Mouse (Mus musculus): ENCODE results near the gene Olfr893.
"Not testable (repeated sequence)": the region's sequence is repeated elsewhere in the genome, so short reads cannot be mapped to it uniquely, and the experiment has no call there.

Olfr893 gene

DNA sequence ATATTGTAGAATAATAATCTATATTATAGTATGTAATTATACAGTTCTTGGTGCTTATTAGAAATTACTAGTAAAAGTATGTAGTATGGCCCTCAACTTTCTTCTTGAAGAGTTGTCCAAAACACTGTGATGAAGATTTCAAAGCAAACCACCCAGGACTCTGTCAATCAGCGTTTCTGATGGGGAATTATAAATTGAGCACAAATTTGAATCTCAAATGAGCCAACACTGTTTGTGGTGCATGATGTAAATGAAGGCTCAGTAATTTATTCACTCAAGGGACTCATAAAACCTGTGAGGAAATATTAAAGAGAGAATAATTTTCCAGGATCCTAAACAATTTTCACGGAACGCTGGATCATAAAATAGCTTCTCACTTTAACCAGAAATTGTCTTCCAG lies at the start of gene Olfr893:
Gene Olfr893 (plus strand): TSS at position 301 of the 400 bp plus-strand sequence.
- no peak for DNase-seq

DNA sequence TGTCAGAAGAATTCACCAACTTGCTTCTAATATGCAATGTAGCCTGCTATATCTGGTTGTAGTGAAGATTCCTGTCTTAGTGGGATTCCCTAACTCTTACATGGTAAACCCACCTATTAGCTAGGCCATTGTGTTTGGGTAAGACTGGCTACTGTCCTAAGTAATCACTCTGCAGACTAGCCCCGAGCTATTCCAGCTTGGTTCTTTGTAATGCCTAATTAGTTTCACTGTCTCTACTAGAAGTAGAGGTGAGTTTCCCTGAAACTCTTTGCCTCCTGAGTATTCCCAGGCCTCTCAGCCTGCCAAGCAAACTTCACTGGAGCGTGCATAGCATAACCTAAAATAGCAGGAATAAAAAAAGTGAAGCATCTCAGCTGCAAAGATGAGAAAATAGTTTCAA lies 39.8 kb upstream of the Olfr893 start:
- not testable (repeated sequence) for DNase-seq

GRCm38 (mm10) chr9:38180721-38181120 lies 27.4 kb upstream of the Olfr893 start, which contains the start of gene Olfr891:
Gene Olfr891, minus strand, starts transcription at chr9:38180821.
- no peak for DNase-seq

DNA sequence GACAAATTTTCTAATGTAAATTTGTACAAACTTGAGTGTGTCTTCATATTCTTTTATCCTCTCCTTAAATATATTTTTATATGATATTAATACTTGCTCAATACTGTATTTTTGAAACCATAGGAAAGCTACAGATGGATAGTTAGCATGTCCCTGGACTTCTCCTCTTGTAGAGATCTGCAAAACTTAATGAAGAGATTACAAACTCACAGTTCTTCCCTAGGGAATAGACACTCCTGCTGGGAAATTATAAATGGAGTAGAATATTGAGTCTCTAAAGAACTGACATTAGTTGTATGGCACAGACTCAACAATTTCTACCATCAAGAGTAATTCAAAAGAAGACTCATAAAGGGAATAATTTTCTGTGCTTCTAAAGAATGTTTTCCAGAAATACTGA lies 9.6 kb downstream of the Olfr893 start, which contains the start of gene Olfr894:
Gene Olfr894 (plus strand): TSS at position 301 of the 400 bp plus-strand sequence.
- no peak for DNase-seq

- no peak for DNase-seq
Observed at GRCm38 (mm10) chr9:38252474-38252873, 44.3 kb downstream of the Olfr893 start, which contains the start of gene Olfr143. Gene Olfr143, plus strand, starts transcription at chr9:38252774.
